Mouse (Mus musculus) urinary bladder, postnatal 4 days (tissue): Measurements from ENCODE around the gene Slc26a3.
"Not testable (repeated sequence)": the region's sequence is repeated elsewhere in the genome, so short reads cannot be mapped to it uniquely, and the experiment has no call there.

ENCODE experiments used
- DNase-seq, 2 experiments: peaks; one replicate each; pipeline ENCODE4 v3.0.0; 2021 to 2022; ENCODE audit warnings: low spot score in 2 of 2

Slc26a3 gene

GRCm38 (mm10) chr12:31421901-31422574 lies 31.4 kb downstream of the Slc26a3 start:
- DNase-seq: no peak

GRCm38 (mm10) chr12:31437791-31438190 lies 47.1 kb downstream of the Slc26a3 start:
- DNase-seq: no peak

- no peak for DNase-seq
Measured at GRCm38 (mm10) chr12:31439612-31440011, 48.9 kb downstream of the Slc26a3 start.

- DNase-seq: no peak
Measured at GRCm38 (mm10) chr12:31444131-31444546, 53.5 kb downstream of the Slc26a3 start.

GRCm38 (mm10) chr12:31444827-31445226 lies 54.2 kb downstream of the Slc26a3 start:
- DNase-seq: no peak

- no peak for DNase-seq
Measured at GRCm38 (mm10) chr12:31449341-31449740, 58.7 kb downstream of the Slc26a3 start.

- DNase-seq: no peak
Measured at GRCm38 (mm10) chr12:31456271-31456670, 65.6 kb downstream of the Slc26a3 start.

- no peak for DNase-seq
Measured at GRCm38 (mm10) chr12:31458474-31458873, 67.8 kb downstream of the Slc26a3 start.

- not testable (repeated sequence) for DNase-seq
Measured at GRCm38 (mm10) chr12:31460270-31460669, 69.6 kb downstream of the Slc26a3 start.

GRCm38 (mm10) chr12:31461371-31461770 lies 70.7 kb downstream of the Slc26a3 start:
- DNase-seq: no peak

GRCm38 (mm10) chr12:31462615-31463014 lies 71.9 kb downstream of the Slc26a3 start:
- DNase-seq: no peak

GRCm38 (mm10) chr12:31478182-31478581 lies 87.5 kb downstream of the Slc26a3 start:
- not testable (repeated sequence) for DNase-seq

GRCm38 (mm10) chr12:31486431-31486830 lies 95.8 kb downstream of the Slc26a3 start:
- no peak for DNase-seq

- no peak for DNase-seq
Measured at GRCm38 (mm10) chr12:31498936-31499313, 108.3 kb downstream of the Slc26a3 start.

GRCm38 (mm10) chr12:31499314-31500131 lies 108.9 kb downstream of the Slc26a3 start, which contains the start of gene Cbll1:
TSS of gene Cbll1 (minus strand) at chr12:31499616.
- DNase-seq: peak; percentile 90

GRCm38 (mm10) chr12:31500196-31500595 lies 109.5 kb downstream of the Slc26a3 start:
- no peak for DNase-seq

GRCm38 (mm10) chr12:31501266-31501665 lies 110.6 kb downstream of the Slc26a3 start:
- no peak for DNase-seq

- DNase-seq: no peak
Measured at GRCm38 (mm10) chr12:31503211-31503610, 112.5 kb downstream of the Slc26a3 start.

- DNase-seq: no peak
Measured at GRCm38 (mm10) chr12:31507718-31508364, 117.2 kb downstream of the Slc26a3 start.

GRCm38 (mm10) chr12:31508496-31508895 lies 117.8 kb downstream of the Slc26a3 start:
- DNase-seq: no peak

GRCm38 (mm10) chr12:31511218-31511617 lies 120.5 kb downstream of the Slc26a3 start:
- DNase-seq: no peak

- DNase-seq: no peak
Measured at GRCm38 (mm10) chr12:31512634-31513411, 122.2 kb downstream of the Slc26a3 start.
